ENCODE assay signal across 16 mouse cellular contexts in genomic region chr13:6921691-6922356, GRCm38 (mm10).
DNase-seq lines count a peak whose midpoint lies in the region; ATAC-seq lines count a peak whose summit lies in the region.
"Had no signal": no experiment of that assay in that cellular context is flagged by ENCODE, and none has a peak within 500 bp of the region (broad histone marks: within the 10 kb centered on the region; RNA-seq: fewer than 3 reads in every experiment).

No protein-coding gene starts in this region.

- peak; percentile 4 for DNase-seq in adrenal gland, postnatal 10 days
- no peak for DNase-seq in adrenal gland, postnatal 14 days
- peak; percentile 3 for DNase-seq in 3T3-L1 (ENCODE audit: low read depth, low spot score)
- peak; percentile 6 to 18 for DNase-seq in lung, adult 18-20 months
- DNase-seq in lung, postnatal 25 days (ENCODE audit: low spot score): peak; percentile 27
- no peak for DNase-seq in layer of hippocampus, postnatal 14 days (ENCODE audit: low spot score in 2 of 2)
- DNase-seq: cerebellum, postnatal 10 days; embryo, embryonic 11 days; gastrocnemius, postnatal 14 days; liver had no signal

- H3K27ac ChIP-seq in midbrain, embryonic 16.5 days (ENCODE audit: low read length): no peak overlapping the region
- H3K27ac ChIP-seq: forebrain, embryonic 12.5 days; hindbrain, embryonic 13.5 days; macrophage; midbrain, embryonic 12.5 days had no signal

- no peak overlapping the region for H3K4me2 ChIP-seq in midbrain, embryonic 16.5 days (ENCODE audit: low read length)
- H3K4me2 ChIP-seq: forebrain, embryonic 12.5 days; hindbrain, embryonic 13.5 days; midbrain, embryonic 12.5 days had no signal

- H3K4me3 ChIP-seq in midbrain, embryonic 16.5 days (ENCODE audit: low read depth, low read length): no peak overlapping the region
- H3K4me3 ChIP-seq: forebrain, embryonic 12.5 days; hindbrain, embryonic 13.5 days; midbrain, embryonic 12.5 days had no signal

- no peaks in the 10 kb centered on the region for H3K9me3 ChIP-seq in midbrain, embryonic 16.5 days (replicated peaks; ENCODE audit: control insufficient read depth, low read length, poor library complexity, severe bottlenecking)
- H3K9me3 ChIP-seq: forebrain, embryonic 12.5 days; hindbrain, embryonic 13.5 days; midbrain, embryonic 12.5 days had no signal

- no peaks in the 10 kb centered on the region for H3K36me3 ChIP-seq in midbrain, embryonic 16.5 days (ENCODE audit: control insufficient read depth, insufficient read depth, low read length)
- H3K36me3 ChIP-seq: forebrain, embryonic 12.5 days; hindbrain, embryonic 13.5 days; midbrain, embryonic 12.5 days had no signal

- 59% methylated on average over 6 of the region's 6 CpGs for WGBS in midbrain, embryonic 16.5 days

- no peak overlapping the region for H3K9ac ChIP-seq in midbrain, embryonic 16.5 days (ENCODE audit: low read depth, low read length)
- H3K9ac ChIP-seq: forebrain, embryonic 12.5 days; hindbrain, embryonic 13.5 days; midbrain, embryonic 12.5 days had no signal

- ATAC-seq in granulocyte monocyte progenitor cell, adult 5-6 weeks (replicated peaks; ENCODE audit: poor library complexity, severe bottlenecking): no peak
- ATAC-seq in midbrain, embryonic 16.5 days: no peak

- no peaks in the 10 kb centered on the region for H3K4me1 ChIP-seq in midbrain, embryonic 16.5 days (ENCODE audit: control insufficient read depth, insufficient read depth, low read length)
- H3K4me1 ChIP-seq: forebrain, embryonic 12.5 days; hindbrain, embryonic 13.5 days; midbrain, embryonic 12.5 days had no signal

- no peaks in the 10 kb centered on the region for H3K27me3 ChIP-seq in midbrain, embryonic 16.5 days (ENCODE audit: control insufficient read depth, insufficient read depth, low read depth, low read length)
- H3K27me3 ChIP-seq: forebrain, embryonic 12.5 days; hindbrain, embryonic 13.5 days; midbrain, embryonic 12.5 days had no signal

Comparison
In these comparisons a context has a peak if more than half of its experiments do, and no peak if none do; other contexts are left out.
1. DNase-seq: peak in adrenal gland, postnatal 10 days (single experiment), 3T3-L1 (single experiment), lung, adult 18-20 months (2 of 2) and lung, postnatal 25 days (single experiment); none in adrenal gland, postnatal 14 days (single experiment) and layer of hippocampus, postnatal 14 days (0 of 2).